Mouse (Mus musculus) megakaryocyte, embryonic 14.5 days (primary cell): ENCODE measurements around the gene 4930579F01Rik. TPM values are rescaled to one million over a fixed set of nuclear protein-coding genes. Genes with fewer than 3 reads are reported as not detected.

ENCODE experiments used
- H3K27me3 ChIP-seq: replicated peaks from 2 replicates; pipeline ENCODE3; 2012; ENCODE audit warnings: inconsistent platforms
- H3K36me3 ChIP-seq: replicated peaks from 2 replicates; pipeline ENCODE3; 2012; ENCODE audit warnings: low read length, inconsistent platforms, mixed read lengths
- H3K4me1 ChIP-seq: 2 replicates; pipeline ENCODE4 v1.6.1; 2012; ENCODE audit warnings: inconsistent platforms
- H3K4me3 ChIP-seq: replicated peaks from 2 replicates; pipeline ENCODE3; 2012; ENCODE audit warnings: moderate library complexity, mild to moderate bottlenecking, inconsistent platforms
- H3K9me3 ChIP-seq: 2 replicates; pipeline ENCODE4 v1.6.1; 2012; ENCODE audit warnings: inconsistent platforms
- FLI1 ChIP-seq: IDR thresholded peaks from 2 replicates; pipeline ENCODE4 v1.6.1; 2012; ENCODE audit warnings: low read length, inconsistent platforms, mixed read lengths
- GATA1 ChIP-seq: IDR thresholded peaks from 3 replicates; pipeline ENCODE4 v1.6.1; 2012; ENCODE audit warnings: mixed read lengths, low read length, inconsistent platforms, borderline replicate concordance
- polyA plus RNA-seq: library from polyadenylated mRNA; stranded (reverse); fragments of >175 nt; gene quantifications from 2 replicates; pipeline ENCODE4 v1.2.3, GENCODE M21; 2012; ENCODE audit warnings: low replicate concordance; ENCODE audit not compliant: insufficient read depth

The 4930579F01Rik gene
- polyA plus RNA-seq = not detected in 2 replicates

GRCm38 (mm10) chr3:138193683-138194302 lies at the start of gene 4930579F01Rik:
4930579F01Rik (minus strand) TSS chr3:138193825.
- TF ChIP-seq FLI1 = no peak
- TF ChIP-seq GATA1 = no peak
- Histone ChIP-seq H3K9me3 (peaks cover 5% of the 10 kb centered on the region; the same call in 1 of the 2 replicates), H3K4me1 (peaks cover 15% of the 10 kb centered on the region)

DNA sequence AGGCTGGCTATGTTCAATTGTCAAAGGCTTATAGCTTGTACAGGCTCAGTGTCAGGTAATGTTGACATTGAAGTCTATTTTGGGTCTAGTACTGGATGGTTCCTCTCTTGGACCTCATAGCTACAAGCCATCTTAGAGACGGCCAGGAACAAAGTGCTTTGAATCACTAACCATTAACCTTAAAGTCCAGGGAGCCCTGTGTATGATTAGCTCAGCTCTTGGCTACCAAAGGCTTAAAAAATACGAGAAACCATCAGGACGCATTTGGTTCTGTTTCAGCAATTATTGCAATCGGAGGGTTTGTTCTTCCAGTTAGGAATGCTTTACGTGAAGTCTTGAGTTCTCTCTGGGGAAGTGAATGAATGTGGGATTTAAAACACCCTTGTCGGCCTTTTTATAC lies 49.3 kb upstream of the 4930579F01Rik start:
- H3K4me1 ChIP-seq = peaks cover 2% of the 10 kb centered on the region; the same call in 1 of the 2 replicates
- no peaks in the 10 kb centered on the region for H3K36me3 ChIP-seq
- H3K9me3 ChIP-seq = no peaks in the 10 kb centered on the region
- TF ChIP-seq GATA1 (no peak), FLI1 (no peak)
- no peak overlapping the region for H3K4me3 ChIP-seq
- H3K27me3 ChIP-seq = peaks cover 10% of the 10 kb centered on the region

More at GRCm38 (mm10) chr3:138193683-138194302, at the start of gene 4930579F01Rik:
- no peaks in the 10 kb centered on the region for H3K36me3 ChIP-seq
- peaks cover 9% of the 10 kb centered on the region for H3K27me3 ChIP-seq
- no peak within 1 kb of the TSS for H3K4me3 ChIP-seq

DNA sequence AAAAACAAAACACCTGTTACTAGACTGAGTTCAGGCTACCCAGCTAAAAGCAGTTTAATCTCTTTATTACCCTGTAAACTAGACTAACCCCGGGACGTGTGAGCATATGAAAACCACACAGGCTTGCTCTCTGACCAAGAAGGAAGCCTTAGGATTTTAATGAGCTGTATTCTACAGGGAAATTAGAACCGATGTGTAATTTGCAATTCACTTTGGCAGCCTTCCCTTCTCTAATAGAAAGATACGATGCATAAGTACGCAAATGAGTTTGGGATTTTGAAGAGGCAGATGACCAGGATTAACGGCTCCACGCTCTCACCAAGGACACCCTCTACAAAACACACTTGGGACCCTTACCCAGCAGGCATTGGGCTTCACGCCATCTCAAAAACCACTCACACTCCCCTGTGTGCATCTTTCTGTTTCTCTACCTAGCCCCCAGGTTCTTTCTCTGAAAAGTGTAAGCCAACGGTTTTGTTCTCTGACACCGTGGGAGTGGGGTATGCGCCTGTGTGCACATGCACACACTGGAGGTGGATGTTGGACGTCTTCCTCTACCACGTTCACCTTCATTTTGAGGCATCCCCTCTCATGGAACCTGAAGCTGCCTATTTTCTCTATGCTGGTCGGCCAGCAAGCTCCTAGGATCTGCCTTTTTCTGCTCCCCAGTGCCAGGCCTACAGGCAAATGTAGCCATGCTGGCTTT lies 48.5 kb upstream of the 4930579F01Rik start:
- Histone ChIP-seq H3K9me3 (no peaks in the 10 kb centered on the region), H3K27me3 (peaks cover 9% of the 10 kb centered on the region), H3K4me1 (peaks cover 6% of the 10 kb centered on the region; the same call in 1 of the 2 replicates), H3K36me3 (no peaks in the 10 kb centered on the region), H3K4me3 (no peak overlapping the region)
- TF ChIP-seq FLI1 (no peak), GATA1 (no peak)

DNA sequence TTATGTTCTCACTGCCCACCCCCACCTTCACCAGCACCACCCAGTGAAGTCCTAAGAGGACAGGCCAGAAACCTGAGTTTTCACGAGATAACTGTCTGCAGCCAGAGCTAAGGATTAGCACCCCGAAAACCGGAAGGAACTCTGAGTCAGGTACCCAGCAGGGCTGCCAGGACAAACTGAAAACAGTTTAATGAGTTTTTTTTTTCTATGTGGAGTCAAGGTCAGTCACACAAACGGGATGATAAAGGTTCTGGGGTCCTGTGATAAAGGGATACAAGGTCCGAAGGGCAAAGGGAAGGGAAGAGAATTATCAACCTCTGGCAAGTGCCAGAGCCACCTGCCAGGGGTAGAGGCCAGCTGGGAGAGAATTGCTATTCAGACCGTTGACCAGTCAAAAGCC lies 47.7 kb upstream of the 4930579F01Rik start:
- H3K27me3 ChIP-seq = peaks cover 7% of the 10 kb centered on the region
- TF ChIP-seq GATA1 (no peak), FLI1 (no peak)
- H3K9me3 ChIP-seq = no peaks in the 10 kb centered on the region
- peaks cover 6% of the 10 kb centered on the region; the same call in 1 of the 2 replicates for H3K4me1 ChIP-seq
- H3K4me3 ChIP-seq = no peak overlapping the region
- H3K36me3 ChIP-seq = no peaks in the 10 kb centered on the region

- no peak overlapping the region for H3K4me3 ChIP-seq
- H3K9me3 ChIP-seq = no peaks in the 10 kb centered on the region
- H3K4me1 ChIP-seq = peaks cover 6% of the 10 kb centered on the region; the same call in 1 of the 2 replicates
- H3K36me3 ChIP-seq = no peaks in the 10 kb centered on the region
- H3K27me3 ChIP-seq = peaks cover 7% of the 10 kb centered on the region
- no peak for TF ChIP-seq GATA1
Measured at GRCm38 (mm10) chr3:138240942-138241341, 47.3 kb upstream of the 4930579F01Rik start.

GRCm38 (mm10) chr3:138240411-138240810 lies 46.8 kb upstream of the 4930579F01Rik start:
- H3K27me3 ChIP-seq = peaks cover 7% of the 10 kb centered on the region
- peaks cover 6% of the 10 kb centered on the region; the same call in 1 of the 2 replicates for H3K4me1 ChIP-seq
- H3K9me3 ChIP-seq = no peaks in the 10 kb centered on the region
- no peak overlapping the region for H3K4me3 ChIP-seq
- H3K36me3 ChIP-seq = no peaks in the 10 kb centered on the region
- TF ChIP-seq GATA1 (no peak), FLI1 (no peak)

DNA sequence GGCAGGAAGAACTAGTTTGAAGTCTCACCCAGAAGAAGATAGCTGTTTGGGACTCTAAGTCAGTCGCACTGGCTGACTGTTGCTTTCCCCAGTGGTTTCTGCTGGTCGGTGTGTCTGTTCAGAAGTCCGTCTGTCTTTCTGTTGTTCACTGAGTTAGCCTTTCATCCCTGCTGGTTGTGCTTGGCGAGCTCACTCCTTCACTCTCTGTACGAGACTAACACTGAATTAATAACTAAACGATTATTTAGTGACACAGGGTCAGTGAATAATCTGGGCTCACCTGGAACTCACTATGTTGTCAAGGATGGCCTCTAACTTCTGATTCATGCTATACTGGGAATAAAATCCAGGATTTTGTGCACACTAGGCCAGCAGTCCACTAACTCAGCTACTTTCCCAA lies 45.8 kb upstream of the 4930579F01Rik start:
- no peaks in the 10 kb centered on the region for H3K36me3 ChIP-seq
- H3K9me3 ChIP-seq = no peaks in the 10 kb centered on the region
- no peak overlapping the region for H3K4me3 ChIP-seq
- peaks cover 6% of the 10 kb centered on the region; the same call in 1 of the 2 replicates for H3K4me1 ChIP-seq
- H3K27me3 ChIP-seq = peaks cover 9% of the 10 kb centered on the region
- TF ChIP-seq GATA1 (no peak), FLI1 (no peak)

DNA sequence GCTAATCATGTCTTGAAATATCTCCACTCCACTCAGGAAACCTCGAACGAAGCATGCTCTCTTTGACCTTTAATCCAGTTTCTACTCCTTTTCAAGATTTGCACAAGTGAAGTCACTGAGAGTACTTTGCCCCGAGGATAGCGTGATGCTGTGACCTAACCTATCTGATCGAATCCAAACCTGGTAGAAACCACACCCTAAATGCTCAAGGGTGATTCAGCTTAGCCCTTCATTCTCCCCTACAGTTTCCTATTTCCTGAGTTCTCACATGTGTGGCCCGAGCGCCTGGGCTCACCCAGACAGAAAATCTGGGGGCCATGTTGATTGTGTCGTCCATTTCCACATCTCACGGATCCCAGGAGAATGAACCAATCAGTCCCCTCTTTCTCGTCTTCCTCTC lies 44.4 kb upstream of the 4930579F01Rik start:
- H3K9me3 ChIP-seq = no peaks in the 10 kb centered on the region
- H3K4me3 ChIP-seq = no peak overlapping the region
- peaks cover 6% of the 10 kb centered on the region; the same call in 1 of the 2 replicates for H3K4me1 ChIP-seq
- TF ChIP-seq FLI1 (no peak), GATA1 (no peak)
- H3K27me3 ChIP-seq = peaks cover 9% of the 10 kb centered on the region
- no peaks in the 10 kb centered on the region for H3K36me3 ChIP-seq

DNA sequence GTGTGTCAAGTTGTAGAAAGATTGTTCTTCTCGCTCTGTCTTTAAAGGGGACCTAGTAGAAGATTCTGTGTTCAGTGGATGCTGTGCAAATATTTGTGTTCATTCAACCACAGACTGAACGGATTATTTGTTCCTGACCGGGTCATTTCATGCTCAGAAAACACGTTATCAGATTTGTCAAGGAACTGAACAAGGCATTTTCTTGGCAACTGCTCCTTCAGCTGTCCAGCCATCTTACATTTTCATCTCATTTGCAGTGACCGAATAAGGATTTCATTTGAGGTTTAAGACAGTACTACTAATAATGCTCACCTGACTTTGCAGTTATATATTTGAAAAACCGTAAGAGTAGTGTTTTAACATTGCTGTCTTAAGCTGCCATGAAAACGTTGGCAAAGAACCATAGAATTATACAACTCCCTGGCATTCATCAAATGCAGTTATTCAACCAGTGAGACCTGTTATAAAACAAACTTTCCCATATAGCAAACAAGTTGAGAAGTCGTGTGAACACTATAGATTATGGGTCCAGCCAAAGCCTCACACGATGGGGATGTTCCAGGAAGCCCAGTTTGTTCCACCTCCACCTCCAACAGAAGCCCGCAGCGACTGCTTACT lies 43.0 kb upstream of the 4930579F01Rik start:
- Histone ChIP-seq H3K4me3 (no peak overlapping the region), H3K36me3 (no peaks in the 10 kb centered on the region), H3K27me3 (peaks cover 4% of the 10 kb centered on the region), H3K4me1 (peaks cover 6% of the 10 kb centered on the region; the same call in 1 of the 2 replicates), H3K9me3 (no peaks in the 10 kb centered on the region)
- no peak for TF ChIP-seq GATA1
- no peak for TF ChIP-seq FLI1

DNA sequence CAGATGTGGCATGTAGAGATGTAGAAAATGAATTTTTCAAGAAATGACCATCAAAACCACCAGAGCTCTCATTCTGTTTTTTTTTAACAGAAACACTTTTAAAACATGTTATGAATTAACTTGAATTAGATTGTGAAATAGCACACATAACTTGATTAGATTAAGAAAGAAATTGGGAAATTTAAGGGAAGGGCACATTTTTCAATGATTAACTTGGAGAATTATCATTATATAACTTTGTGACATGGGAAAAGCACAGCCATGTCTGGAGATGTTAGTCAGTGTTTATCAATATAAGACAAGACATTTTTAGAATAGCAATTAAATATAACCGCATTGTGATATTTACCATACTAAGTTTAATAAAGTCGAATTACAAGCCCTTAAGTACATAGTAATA lies 37.9 kb upstream of the 4930579F01Rik start:
- Histone ChIP-seq H3K36me3 (no peaks in the 10 kb centered on the region), H3K4me1 (peaks cover 3% of the 10 kb centered on the region), H3K27me3 (peaks cover 11% of the 10 kb centered on the region), H3K4me3 (no peak overlapping the region), H3K9me3 (no peaks in the 10 kb centered on the region)
- TF ChIP-seq FLI1 (no peak), GATA1 (no peak)
